Mouse (Mus musculus) heart, postnatal 10 days (tissue): ENCODE results near the gene Slc36a1. TPM values are rescaled to one million over a fixed set of nuclear protein-coding genes. Genes with fewer than 3 reads are reported as not detected.

Experiments used
- DNase-seq, 2 experiments: peaks; one replicate each; pipeline ENCODE4 v3.0.0; 2021
- intact Hi-C: fragments of 180-260 bp; cut with DNase I; formaldehyde crosslinking; loops from one replicate; pipeline ENCODE4 v1.15.1; 2025
- total RNA-seq, 2 experiments: library from RNA; stranded (reverse); gene quantifications; 2 replicates each; pipeline ENCODE4 v1.2.3; 2021

Slc36a1 gene
- 10 to 100 TPM; 11.4 to 12.9 TPM for total RNA-seq

DNA sequence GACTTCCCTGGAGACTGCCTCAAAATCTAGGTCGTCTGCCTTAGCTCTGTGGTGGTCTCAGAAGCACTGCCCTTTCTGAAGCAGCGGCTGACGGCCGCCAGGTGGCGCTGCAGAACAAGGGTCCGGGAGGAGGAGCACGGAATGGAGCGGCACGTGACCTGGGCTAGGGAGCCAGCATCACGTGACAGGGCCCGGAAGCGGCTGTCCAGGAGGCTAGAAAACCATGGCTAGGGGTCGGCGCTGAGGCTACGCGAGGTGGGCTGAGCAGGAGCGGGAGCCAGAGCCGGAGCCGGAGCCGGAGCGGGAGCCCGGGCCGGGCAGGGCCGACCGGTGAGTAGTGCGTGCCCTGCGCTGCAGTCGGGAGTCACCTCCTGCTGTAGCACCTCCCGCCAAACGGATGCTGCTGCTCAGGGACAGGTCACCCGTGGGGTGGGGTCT is at the start of gene Slc36a1:
Gene Slc36a1 (plus strand): TSS at position 192 of the 438 bp plus-strand sequence.
- DNase-seq: peak; percentile 96 to 99
- intact Hi-C loops: loop anchor here (1.0 to 5.0 kb wide), 3 partner anchors 33 to 242 kb away; no protein-coding TSS in a partner anchor

DNA sequence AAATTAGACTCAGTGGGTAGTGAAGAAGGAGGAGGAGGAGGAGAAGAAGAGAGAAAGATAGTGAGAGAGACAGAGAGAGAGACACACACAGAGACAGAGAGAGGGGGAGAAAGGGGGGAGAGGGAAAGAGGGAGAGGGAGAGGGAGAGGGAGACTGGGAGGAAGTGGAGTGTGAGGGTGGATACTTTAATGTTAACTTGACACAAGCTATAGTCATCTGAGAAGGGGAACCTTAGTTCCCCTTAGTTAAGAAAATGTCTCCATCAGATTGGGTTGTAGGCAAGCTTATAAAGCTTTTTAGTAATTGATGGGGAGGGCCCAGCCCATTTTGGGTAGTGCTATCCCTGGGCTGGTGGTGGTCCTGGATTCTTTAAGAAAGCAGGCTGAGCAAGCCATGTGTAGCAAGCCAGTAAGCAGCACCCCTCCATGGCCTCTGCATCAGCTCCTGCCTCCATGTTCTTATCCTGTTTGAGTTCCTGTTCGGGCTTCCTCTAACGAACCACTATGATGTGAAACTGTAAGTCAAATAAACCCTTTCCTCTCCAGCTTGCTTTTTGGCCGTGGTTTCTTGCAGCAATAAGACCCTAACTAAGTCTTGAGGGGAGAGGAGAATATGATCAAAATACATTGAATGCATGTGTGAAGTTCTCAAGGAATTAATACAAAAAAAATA is 49.6 kb upstream of the Slc36a1 start:
- intact Hi-C loops: loop anchor here (5.0 to 10.0 kb wide), 4 partner anchors 57 to 270 kb away; partner anchors contain the start of gene Gm2a
- no peak for DNase-seq

DNA sequence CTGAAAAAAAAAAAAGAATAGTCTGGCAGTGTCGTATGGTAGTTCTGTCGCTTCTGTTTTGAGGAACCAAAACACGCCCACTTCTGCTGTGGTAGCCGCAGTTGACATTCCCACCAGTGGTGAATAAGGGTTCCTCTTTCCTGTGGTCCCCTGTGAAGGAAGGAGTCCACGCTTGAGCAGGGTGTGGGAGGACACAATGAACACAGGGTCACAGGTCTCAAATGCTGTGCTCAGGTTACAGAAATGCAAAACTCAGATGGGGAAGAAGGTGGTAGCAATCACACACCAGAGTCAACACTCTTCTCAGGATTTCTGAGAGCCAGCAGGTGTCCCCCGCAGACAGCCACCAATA is 49.1 kb upstream of the Slc36a1 start:
- intact Hi-C loops: loop anchor here (5.0 to 10.0 kb wide), 4 partner anchors 58 to 270 kb away; partner anchors contain the start of gene Gm2a
- peak; percentile 14 for DNase-seq

DNA sequence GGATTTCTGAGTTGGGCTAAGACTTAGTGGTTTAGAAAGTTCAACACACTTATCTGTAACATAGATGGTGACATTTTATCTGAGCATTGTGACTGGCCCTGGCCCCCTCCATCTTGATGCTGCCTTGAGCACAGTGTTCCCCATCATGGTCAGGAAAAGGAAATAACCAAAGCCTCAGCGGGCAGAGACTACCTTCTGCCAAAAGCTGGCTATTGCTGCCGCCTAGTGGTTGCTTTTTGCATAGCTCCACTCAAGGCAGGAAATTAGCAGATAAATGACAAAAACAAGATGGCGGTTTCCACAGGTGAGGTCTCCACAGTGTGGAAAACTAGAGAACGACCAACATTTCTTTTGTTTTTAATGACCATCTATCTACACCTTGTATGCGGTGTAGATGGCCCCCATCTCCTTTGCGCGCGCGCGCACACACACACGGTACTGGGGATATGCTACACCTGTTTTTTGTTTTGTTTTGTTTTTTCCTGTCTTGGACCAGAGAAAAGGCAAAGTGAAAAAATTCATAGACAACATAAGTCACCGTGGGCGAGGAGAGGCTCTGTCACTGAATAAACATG is 45.3 kb upstream of the Slc36a1 start:
- DNase-seq: peak; percentile 86 to 91
- intact Hi-C loops: loop anchor here (1.0 to 10.0 kb wide), 5 partner anchors 62 to 274 kb away; partner anchors contain the start of gene Gm2a

DNA sequence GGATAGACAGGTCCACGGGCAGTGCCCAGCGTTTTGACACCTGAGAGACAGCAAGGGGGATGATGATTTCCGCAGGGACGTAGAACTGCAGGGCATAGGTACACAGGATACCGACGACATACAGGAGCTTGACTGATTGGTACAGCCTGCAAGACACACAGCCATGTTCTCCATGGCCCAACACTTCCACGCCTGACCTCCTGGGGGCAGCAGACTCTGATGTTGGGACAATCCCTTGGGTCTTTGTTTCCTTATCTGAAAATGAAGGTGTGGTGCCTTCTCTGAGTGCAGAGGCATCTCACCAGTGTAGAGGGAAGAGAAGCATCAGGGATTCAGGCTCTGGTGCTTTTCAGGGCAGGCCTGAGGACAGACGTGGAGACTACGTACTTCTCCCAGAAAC is 41.5 kb upstream of the Slc36a1 start:
- DNase-seq: peak; percentile 41 to 66
- intact Hi-C loops: no loop called here

DNA sequence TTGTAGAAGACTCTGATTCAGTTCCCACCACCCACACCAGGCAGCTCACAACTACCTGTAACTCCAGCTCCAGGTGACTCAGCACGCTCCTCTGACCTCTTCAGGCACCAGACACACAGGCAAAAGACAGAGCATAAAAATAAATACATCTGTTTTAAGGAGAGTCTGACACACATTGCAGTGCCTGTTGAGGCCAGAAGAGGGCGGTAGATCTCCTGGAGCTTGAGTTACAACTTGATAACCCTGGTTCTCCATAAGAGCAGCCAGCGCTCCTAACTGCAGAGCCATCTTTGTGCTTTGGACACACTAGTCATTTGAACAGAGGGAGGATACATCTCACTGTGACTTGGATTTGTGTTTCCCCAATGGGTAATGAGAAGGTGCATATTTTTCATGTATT is 39.4 kb upstream of the Slc36a1 start:
- DNase-seq: peak; percentile 42 to 68
- intact Hi-C loops: no loop called here

DNA sequence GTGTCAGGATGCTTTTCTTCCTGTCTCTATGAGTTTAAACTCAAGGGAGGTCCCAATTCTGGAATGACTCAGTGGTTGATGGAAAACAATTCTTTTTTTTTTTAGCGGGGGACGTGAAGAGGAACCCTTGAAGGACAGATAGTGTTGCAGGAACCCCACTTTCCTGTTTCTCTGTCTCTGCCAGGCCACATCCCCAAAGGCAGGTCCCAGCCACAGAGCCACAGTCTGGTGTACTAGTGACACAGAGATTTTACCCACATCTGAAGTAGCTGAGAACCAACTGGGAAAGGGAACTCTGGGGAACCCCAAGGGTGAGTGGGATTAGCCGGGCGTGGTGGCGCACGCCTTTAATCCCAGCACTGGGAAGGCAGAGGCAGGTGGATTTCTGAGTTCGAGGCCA is 38.4 kb upstream of the Slc36a1 start:
- DNase-seq: no peak
- intact Hi-C loops: no loop called here

DNA sequence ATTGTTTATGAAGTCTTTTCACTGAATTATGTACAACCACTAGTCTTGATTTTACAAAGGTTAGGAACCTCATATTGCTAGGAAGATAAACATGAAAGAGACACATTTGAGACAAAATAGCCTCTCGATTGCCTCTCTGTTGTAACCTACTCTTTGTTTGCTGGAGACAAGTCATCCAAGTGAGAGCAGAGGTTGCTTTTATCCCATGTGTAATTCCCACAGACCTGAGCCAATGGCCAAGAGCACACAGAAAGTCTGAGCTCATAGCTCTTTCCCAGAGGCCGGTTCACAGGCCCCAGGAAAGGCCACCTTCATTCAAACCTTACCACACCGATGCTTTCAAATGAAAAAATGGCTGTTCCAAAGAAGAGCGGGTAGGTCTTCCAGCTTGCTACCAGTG is 35.6 kb upstream of the Slc36a1 start:
- intact Hi-C loops: no loop called here
- DNase-seq: no peak

DNA sequence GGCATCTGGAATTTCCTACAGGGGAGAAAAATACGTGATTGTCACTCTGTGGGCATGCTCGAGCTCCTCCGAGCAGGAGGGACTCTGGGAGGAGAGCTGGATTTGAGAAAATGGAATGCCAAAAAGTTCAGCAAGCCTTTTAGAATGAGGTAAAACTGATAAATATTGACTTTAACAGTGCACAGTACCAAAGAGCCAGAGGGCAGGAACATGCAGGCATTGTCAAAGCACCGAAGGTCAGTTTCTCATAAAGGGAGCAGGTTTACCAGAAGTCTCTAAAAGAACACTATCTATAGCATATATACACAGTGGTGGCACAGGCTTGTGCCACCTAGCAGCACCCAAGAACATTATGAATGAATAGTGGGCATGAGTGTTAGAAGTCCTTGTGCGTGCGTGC is 35.2 kb upstream of the Slc36a1 start:
- intact Hi-C loops: no loop called here
- DNase-seq: no peak

DNA sequence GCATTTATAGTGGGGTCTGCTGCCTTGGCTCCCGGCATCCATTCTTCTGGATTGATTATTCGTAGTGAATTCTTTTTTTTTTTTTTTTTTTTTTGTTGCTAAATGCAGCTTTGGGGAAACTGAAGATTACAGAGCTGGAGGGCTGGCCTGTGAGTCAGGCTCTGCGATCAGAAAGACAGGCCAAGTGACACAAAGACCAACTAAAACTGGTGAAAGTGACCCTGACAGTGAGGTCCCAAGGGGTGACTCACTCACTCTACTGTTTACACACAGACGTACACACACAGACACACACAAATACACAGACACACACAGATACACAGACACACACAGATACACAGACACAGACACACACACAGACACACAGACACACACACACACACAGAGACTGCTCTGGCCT is 33.6 kb upstream of the Slc36a1 start:
- intact Hi-C loops: no loop called here

DNA sequence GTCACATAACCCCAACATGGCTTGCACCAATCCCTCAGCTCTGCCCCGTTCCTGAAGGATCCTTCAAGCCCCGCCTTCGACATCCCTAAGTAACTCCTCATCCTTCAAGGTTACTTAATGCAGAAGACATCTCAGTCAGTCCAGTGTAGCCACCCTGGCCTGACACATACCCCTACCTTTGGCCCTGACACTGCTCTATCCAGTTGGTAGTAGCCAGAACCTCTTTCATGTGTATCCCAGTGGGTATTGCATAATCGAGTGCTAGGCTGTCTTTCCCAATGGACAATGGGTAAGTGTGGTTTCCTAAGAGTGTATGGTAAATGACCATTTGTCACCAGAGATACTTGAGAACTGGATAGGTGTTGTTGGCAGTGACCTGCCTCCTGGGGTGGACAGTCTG is 25.3 kb upstream of the Slc36a1 start:
- intact Hi-C loops: no loop called here
- DNase-seq: no peak

More for the DNA sequence above, 33.6 kb upstream of the Slc36a1 start:
- no peak for DNase-seq

DNA sequence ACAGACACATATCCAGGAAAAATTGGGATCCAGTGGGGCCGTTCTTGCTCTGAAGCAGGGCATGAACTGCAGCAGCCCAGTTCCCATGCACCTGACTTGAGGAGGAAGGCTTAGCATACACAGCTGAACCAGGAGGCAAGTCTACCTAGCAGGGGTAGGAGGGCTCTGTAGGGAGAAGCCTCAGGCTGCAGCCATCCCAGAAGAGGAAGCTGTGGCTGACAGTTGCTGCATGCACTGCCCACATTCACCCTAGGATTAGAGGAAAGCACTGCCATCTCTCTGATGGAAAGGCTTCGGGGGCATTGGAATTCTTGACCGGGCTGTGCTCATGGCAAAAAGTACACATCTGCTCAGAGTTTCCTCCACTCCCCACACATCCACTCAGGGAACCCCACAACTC is 24.3 kb upstream of the Slc36a1 start:
- intact Hi-C loops: no loop called here
- no peak for DNase-seq

DNA sequence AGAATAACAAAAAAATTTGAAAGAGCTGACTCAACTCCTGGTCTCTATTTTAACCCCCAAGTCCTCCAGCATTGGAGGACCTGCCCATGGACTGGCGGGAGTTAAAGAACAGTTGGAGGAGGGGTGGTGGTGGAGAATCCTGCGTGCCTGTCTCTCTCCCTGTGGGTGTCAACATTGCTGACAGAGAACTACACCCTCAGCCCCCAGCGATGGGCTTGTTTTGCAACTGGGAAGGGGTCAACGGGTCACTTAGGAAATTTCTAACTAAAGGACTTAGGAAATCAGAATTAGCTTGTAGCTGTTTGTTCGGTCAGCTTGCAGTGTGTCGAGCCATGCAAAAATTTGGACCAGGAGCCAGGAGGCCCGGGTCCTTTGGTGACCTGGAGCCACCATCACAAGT is 21.0 kb upstream of the Slc36a1 start:
- DNase-seq: no peak
- intact Hi-C loops: no loop called here

DNA sequence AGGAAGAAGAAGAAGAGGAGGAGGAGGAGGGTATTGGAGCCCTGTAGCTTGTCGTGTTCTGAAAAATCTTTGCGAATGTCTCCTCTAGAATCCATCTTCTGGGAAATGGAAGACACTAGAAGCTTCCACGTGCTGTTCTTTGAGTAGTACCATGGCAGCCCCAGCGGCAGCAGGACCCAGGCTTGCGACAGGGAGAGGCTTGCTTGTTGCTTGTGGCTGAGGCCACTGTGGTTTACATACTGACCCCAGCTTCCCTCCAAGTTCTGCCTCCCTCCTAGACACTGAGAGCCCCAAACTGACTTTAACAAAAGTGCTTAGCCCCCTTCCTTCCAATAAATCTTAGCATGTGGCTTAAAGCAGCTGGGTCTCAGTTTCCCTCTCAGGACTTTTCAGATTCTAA is 19.9 kb upstream of the Slc36a1 start:
- no peak for DNase-seq
- intact Hi-C loops: no loop called here

DNA sequence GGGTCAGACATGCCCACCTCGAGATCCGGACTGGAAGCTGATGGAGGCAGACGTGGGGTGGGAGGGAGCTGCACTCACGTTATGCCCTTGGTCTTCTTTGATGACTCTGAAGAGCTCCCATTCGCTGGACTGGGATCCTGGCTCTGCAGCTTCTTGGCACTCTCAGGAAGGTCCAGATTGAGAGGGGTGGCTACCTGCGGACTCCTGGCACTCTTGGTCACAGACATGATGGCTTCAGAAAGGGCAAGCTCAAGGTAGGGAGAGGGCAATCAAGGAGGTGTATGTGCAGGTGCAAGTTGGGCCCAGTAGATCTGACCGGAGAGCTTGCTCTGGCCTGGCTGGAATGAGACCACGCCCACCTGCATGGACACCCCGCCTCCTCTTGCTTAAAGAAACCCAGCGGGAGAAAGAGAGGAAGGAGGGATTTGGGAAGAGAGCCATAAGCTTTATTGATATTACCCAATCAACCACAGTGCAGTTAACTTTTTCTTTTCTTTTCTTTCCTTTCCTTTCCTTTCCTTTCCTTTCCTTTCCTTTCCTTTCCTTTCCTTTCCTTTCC is 19.3 kb upstream of the Slc36a1 start, which contains the start of gene Slc36a2:
Gene Slc36a2 (minus strand): TSS at position 345 of the 559 bp plus-strand sequence.
- DNase-seq: peak in 1 of 2 experiments; percentile 18
- intact Hi-C loops: no loop called here

DNA sequence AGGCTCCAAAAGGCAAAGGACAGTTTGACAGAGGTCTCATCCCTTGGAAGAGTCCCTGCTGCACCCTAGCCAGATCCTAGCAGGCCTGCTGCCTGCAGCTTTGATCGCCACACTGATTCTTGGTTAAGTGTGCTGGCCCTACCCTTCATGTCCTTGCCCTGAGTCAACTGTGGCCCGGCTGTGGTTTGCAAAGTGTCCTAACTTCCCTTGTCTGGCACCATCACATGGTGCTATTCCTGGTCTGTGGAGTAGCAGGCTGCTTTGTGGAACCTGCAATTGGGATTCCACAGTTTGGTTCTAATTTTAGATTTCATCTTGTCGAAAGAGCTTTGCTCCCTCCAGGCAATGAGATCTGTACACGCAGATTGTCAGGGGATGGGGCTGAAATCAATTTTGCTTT is 16.9 kb upstream of the Slc36a1 start:
- peak; percentile 42 to 49 for DNase-seq
- intact Hi-C loops: no loop called here

DNA sequence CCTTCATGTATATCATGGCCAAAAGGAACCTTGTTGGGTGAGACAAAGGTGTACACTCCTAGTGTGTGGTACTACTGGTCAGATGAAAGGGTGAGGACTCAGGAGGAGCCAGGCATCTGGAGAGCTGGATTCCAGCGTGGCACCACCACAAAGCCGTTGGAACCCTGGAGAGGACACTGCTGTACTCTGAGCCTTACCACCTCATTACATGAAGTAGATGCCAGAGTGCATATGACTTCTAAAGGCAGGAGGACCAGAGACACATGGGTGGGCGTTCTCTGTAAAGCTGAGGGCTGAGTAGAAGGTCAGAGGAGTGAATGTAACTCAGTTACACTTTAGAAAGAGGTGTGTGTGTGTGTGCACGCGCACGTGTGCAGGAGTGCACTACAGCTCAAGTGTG is 16.4 kb upstream of the Slc36a1 start:
- DNase-seq: no peak
- intact Hi-C loops: no loop called here

DNA sequence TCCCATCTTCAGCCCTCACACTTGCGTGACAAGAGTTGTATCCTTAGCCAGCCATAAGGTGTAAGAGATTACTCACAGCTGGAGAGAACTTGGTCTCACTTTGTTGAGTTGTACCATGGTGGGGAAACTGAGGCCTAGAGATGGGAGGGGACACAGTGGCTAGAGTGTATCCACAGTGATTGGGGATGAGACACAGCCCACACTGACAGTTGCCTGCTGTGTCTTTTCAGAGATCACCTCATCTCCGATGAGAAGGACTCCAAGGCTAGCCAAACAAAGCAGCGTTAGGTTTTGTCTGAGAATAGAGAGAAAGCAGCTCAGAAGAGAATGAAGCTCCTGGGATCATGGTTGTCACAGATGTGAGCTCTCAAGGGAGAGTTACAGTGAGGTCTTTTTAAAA is 13.9 kb upstream of the Slc36a1 start:
- no peak for DNase-seq
- intact Hi-C loops: no loop called here

DNA sequence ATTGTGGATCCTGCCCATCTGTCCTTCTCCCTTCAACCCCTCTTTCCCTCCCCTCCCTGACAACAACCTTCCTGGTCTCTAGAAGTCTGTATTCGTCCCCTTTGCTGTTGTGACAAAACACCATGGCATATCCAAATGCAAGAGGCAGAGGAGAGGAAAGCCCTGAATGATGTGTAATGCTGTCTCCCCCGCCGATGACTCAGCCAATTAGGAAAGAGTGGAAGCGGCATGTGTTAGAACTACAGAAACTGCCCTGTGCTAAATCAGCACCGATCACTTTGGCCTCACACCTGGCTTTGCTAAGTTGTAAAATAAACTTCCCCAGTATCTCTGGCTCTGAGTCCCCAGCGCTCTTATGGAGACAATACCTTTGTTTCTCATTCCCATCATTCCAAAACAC is 7.1 kb upstream of the Slc36a1 start:
- no peak for DNase-seq
- intact Hi-C loops: no loop called here

DNA sequence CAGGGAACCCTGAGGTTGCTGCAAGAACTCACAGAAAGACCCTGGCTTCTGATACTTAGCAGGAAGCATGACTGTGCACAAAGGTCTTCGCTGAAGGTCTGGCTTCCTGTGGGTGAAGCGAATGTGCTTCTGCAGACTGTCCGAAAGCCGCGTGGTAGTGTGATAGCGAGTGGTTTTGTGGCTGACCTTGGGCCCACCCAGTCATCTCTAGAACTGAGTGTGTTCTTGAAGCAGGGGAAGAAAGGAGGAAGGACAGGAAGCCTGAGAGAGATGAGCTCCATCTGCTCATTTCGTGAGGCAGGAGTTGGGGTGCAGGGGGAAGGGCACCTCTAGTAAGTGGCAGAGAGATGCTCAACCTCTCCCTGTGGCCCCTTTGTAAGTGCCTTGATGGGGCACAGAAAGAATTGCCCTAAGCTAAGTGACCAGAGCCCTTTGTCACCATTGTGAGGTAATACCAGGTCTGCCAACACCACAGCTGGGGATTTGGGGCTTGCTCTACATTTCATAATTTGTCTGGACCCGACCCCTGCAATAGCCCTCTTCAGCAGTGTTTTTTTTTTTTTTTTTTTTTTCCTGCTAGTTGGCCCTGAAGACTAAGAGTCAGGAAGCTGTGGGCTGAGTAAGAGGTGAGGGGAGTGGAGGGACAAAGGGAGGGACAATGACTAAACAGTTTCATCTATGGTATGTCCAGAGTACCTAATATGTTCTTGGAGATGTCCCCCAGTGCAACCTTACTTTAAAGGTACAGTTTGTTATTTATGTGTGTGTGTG is 6.2 kb upstream of the Slc36a1 start:
- DNase-seq: no peak
- intact Hi-C loops: no loop called here

DNA sequence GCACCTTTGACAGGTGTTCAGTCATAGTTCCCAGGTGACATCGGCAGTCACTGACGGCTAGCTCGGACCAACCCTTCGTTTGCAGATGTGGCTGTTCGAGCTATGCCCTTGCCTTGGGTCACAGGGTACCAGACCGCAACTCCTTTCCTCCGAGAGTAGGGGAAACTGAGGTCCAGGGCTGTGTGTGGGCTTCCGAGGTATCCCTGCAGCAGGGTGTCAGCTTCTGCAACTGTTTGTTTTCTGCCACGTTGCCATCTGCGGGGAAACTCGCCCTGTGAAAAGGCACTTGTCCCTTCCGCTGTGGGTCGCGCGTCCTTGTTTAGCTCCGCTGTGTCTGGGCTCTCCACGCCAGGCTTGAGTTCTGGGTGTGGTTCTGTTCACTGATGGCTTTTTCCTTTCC is 452 bp downstream of the Slc36a1 start:
- intact Hi-C loops: loop anchor here (1.0 to 5.0 kb wide), 3 partner anchors 33 to 242 kb away; no protein-coding TSS in a partner anchor

More for the DNA sequence above, 452 bp downstream of the Slc36a1 start:
- peak; percentile 46 to 48 for DNase-seq
